Mouse (Mus musculus): ENCODE measurements around the gene Wscd2. TPM values are rescaled to one million over a fixed set of nuclear protein-coding genes. Genes with fewer than 3 reads are reported as not detected.
A peak's percentile ranks its signal among the peaks of the same experiment; 100 is the strongest.

Gene Wscd2
- polyA plus RNA-seq, 1 experiment from 2014 or later = 12.5 TPM

- Histone ChIP-seq H3K9me3 (no peaks in the 10 kb centered on the region), H3K36me3 (no peaks in the 10 kb centered on the region), H3K27ac (no peak overlapping the region), H3K4me1 (peaks cover 11% of the 10 kb centered on the region), H3K4me2 (no peak overlapping the region), H3K27me3 (no peaks in the 10 kb centered on the region), H3K4me3 (no peak overlapping the region), H3K9ac (no peak overlapping the region)
- 61% methylated on average over 5 of the region's 5 CpGs for WGBS
- no peak for ATAC-seq (ENCODE audit: insufficient number of reproducible peaks, insufficient read depth, low FRiP score, low TSS enrichment, low read depth)
Observed at GRCm38 (mm10) chr5:113480451-113480850, 9.7 kb upstream of the Wscd2 start.

GRCm38 (mm10) chr5:113485584-113486162 lies 4.5 kb upstream of the Wscd2 start:
- 55% methylated on average over 11 of the region's 11 CpGs for WGBS
- no peak for ATAC-seq (ENCODE audit: insufficient number of reproducible peaks, insufficient read depth, low FRiP score, low TSS enrichment, low read depth)
- H3K4me1 ChIP-seq = peaks cover 5% of the 10 kb centered on the region

GRCm38 (mm10) chr5:113487879-113488278 lies 2.3 kb upstream of the Wscd2 start:
- no peak overlapping the region for H3K9ac ChIP-seq
- no peak overlapping the region for H3K4me3 ChIP-seq
- no peaks in the 10 kb centered on the region for H3K36me3 ChIP-seq
- WGBS = 55% methylated on average over 8 of the region's 8 CpGs
- no peak overlapping the region for H3K27ac ChIP-seq
- no peak for ATAC-seq (ENCODE audit: insufficient number of reproducible peaks, insufficient read depth, low FRiP score, low TSS enrichment, low read depth)
- H3K27me3 ChIP-seq = peaks cover 35% of the 10 kb centered on the region
- no peaks in the 10 kb centered on the region for H3K9me3 ChIP-seq
- peaks cover 26% of the 10 kb centered on the region for H3K4me1 ChIP-seq
- no peak overlapping the region for H3K4me2 ChIP-seq

More at GRCm38 (mm10) chr5:113485584-113486162, 4.5 kb upstream of the Wscd2 start:
- Histone ChIP-seq H3K36me3 (no peaks in the 10 kb centered on the region), H3K27ac (no peak overlapping the region), H3K4me3 (no peak overlapping the region), H3K9me3 (no peaks in the 10 kb centered on the region), H3K27me3 (peaks cover 14% of the 10 kb centered on the region), H3K9ac (no peak overlapping the region), H3K4me2 (no peak overlapping the region)

- WGBS = 92% methylated on average over 9 of the region's 9 CpGs
- no peak for ATAC-seq (ENCODE audit: insufficient number of reproducible peaks, insufficient read depth, low FRiP score, low TSS enrichment, low read depth)
- H3K9ac ChIP-seq = no peak overlapping the region
- no peaks in the 10 kb centered on the region for H3K9me3 ChIP-seq
- H3K4me1 ChIP-seq = peaks cover 43% of the 10 kb centered on the region
- no peak overlapping the region for H3K4me3 ChIP-seq
- H3K27ac ChIP-seq = no peak overlapping the region
- H3K36me3 ChIP-seq = no peaks in the 10 kb centered on the region
- H3K4me2 ChIP-seq = no peak overlapping the region
- peaks cover 46% of the 10 kb centered on the region for H3K27me3 ChIP-seq
Observed at GRCm38 (mm10) chr5:113489617-113490016, 516 bp upstream of the Wscd2 start.

- under 1% methylated on average over 61 of the region's 63 CpGs for WGBS
- peak; percentile 77; the same call in 1 of the 2 replicates for ATAC-seq (ENCODE audit: insufficient number of reproducible peaks, insufficient read depth, low FRiP score, low TSS enrichment, low read depth)
- no peaks in the 10 kb centered on the region for H3K36me3 ChIP-seq
- peak overlapping the region; percentile 71 for H3K27ac ChIP-seq
- H3K27me3 ChIP-seq = peaks cover 47% of the 10 kb centered on the region
- peaks cover 43% of the 10 kb centered on the region for H3K4me1 ChIP-seq
- H3K9me3 ChIP-seq = no peaks in the 10 kb centered on the region
- peak overlapping the region; percentile 89 for H3K9ac ChIP-seq
- peak overlapping the region; percentile 71 for H3K4me3 ChIP-seq
- H3K4me2 ChIP-seq = peak overlapping the region; percentile 83
Observed at GRCm38 (mm10) chr5:113490467-113491260, 531 bp downstream of the Wscd2 start.

- WGBS = 71% methylated on average over 4 of the region's 4 CpGs
- Histone ChIP-seq H3K27me3 (peaks cover 49% of the 10 kb centered on the region), H3K9ac (peak overlapping the region; percentile 89), H3K27ac (0 out of 2 replicates have a peak overlapping the region, but pooled peaks have one; percentile 71), H3K4me3 (peak overlapping the region; percentile 71), H3K9me3 (no peaks in the 10 kb centered on the region), H3K4me2 (peak overlapping the region; percentile 83), H3K4me1 (peaks cover 43% of the 10 kb centered on the region), H3K36me3 (no peaks in the 10 kb centered on the region)
- no peak for ATAC-seq (ENCODE audit: insufficient number of reproducible peaks, insufficient read depth, low FRiP score, low TSS enrichment, low read depth)
Observed at GRCm38 (mm10) chr5:113491552-113491951, 1.4 kb downstream of the Wscd2 start.

GRCm38 (mm10) chr5:113491988-113492387 lies 1.9 kb downstream of the Wscd2 start:
- Histone ChIP-seq H3K9me3 (no peaks in the 10 kb centered on the region), H3K27ac (no peak overlapping the region), H3K4me3 (peak overlapping the region; percentile 71), H3K4me1 (peaks cover 43% of the 10 kb centered on the region), H3K9ac (peak overlapping the region; percentile 89; the same call in 1 of the 2 replicates), H3K4me2 (peak overlapping the region; percentile 83), H3K36me3 (no peaks in the 10 kb centered on the region), H3K27me3 (peaks cover 49% of the 10 kb centered on the region)
- WGBS = 83% methylated on average over 3 of the region's 3 CpGs
- ATAC-seq (ENCODE audit: insufficient number of reproducible peaks, insufficient read depth, low FRiP score, low TSS enrichment, low read depth) = no peak

- no peak for ATAC-seq (ENCODE audit: insufficient number of reproducible peaks, insufficient read depth, low FRiP score, low TSS enrichment, low read depth)
- H3K9ac ChIP-seq = peak overlapping the region; percentile 89
- peak overlapping the region; percentile 22; the same call in 1 of the 2 replicates for H3K4me3 ChIP-seq
- no peaks in the 10 kb centered on the region for H3K36me3 ChIP-seq
- 4% methylated on average over 7 of the region's 7 CpGs for WGBS
- H3K9me3 ChIP-seq = no peaks in the 10 kb centered on the region
- H3K4me1 ChIP-seq = peaks cover 43% of the 10 kb centered on the region
- H3K27me3 ChIP-seq = peaks cover 47% of the 10 kb centered on the region
- peak overlapping the region; percentile 23; the same call in 1 of the 2 replicates for H3K27ac ChIP-seq
- peak overlapping the region; percentile 83 for H3K4me2 ChIP-seq
Observed at GRCm38 (mm10) chr5:113492417-113493035, 2.4 kb downstream of the Wscd2 start.

GRCm38 (mm10) chr5:113493997-113494396 lies 3.9 kb downstream of the Wscd2 start:
- Histone ChIP-seq H3K9ac (no peak overlapping the region), H3K27ac (no peak overlapping the region), H3K9me3 (no peaks in the 10 kb centered on the region), H3K27me3 (peaks cover 47% of the 10 kb centered on the region), H3K4me1 (peaks cover 43% of the 10 kb centered on the region), H3K4me2 (no peak overlapping the region), H3K36me3 (no peaks in the 10 kb centered on the region), H3K4me3 (no peak overlapping the region)
- no peak for ATAC-seq (ENCODE audit: insufficient number of reproducible peaks, insufficient read depth, low FRiP score, low TSS enrichment, low read depth)
- WGBS = 65% methylated on average over 8 of the region's 8 CpGs

- no peak for ATAC-seq (ENCODE audit: insufficient number of reproducible peaks, insufficient read depth, low FRiP score, low TSS enrichment, low read depth)
- no peak overlapping the region for H3K4me2 ChIP-seq
- peaks cover 28% of the 10 kb centered on the region for H3K27me3 ChIP-seq
- peaks cover 28% of the 10 kb centered on the region for H3K4me1 ChIP-seq
- no peak overlapping the region for H3K4me3 ChIP-seq
- H3K9ac ChIP-seq = no peak overlapping the region
- H3K36me3 ChIP-seq = no peaks in the 10 kb centered on the region
- no peak overlapping the region for H3K27ac ChIP-seq
- WGBS = 74% methylated on average over 3 of the region's 3 CpGs
- H3K9me3 ChIP-seq = no peaks in the 10 kb centered on the region
Observed at GRCm38 (mm10) chr5:113496926-113497325, 6.8 kb downstream of the Wscd2 start.

GRCm38 (mm10) chr5:113499421-113499820 lies 9.3 kb downstream of the Wscd2 start:
- Histone ChIP-seq H3K4me2 (no peak overlapping the region), H3K4me3 (no peak overlapping the region), H3K27ac (no peak overlapping the region), H3K4me1 (peaks cover 23% of the 10 kb centered on the region), H3K9me3 (no peaks in the 10 kb centered on the region), H3K36me3 (no peaks in the 10 kb centered on the region), H3K9ac (no peak overlapping the region), H3K27me3 (peaks cover 11% of the 10 kb centered on the region)
- WGBS = 86% methylated on average over 11 of the region's 11 CpGs
- ATAC-seq (ENCODE audit: insufficient number of reproducible peaks, insufficient read depth, low FRiP score, low TSS enrichment, low read depth) = no peak

Measured in embryonic facial prominence, embryonic 13.5 days (tissue).